Mouse (Mus musculus) forebrain, embryonic 11.5 days (tissue): ENCODE measurements around the gene Fgfr3. TPM values are rescaled to one million over a fixed set of nuclear protein-coding genes. Genes with fewer than 3 reads are reported as not detected.

ENCODE experiments used
- ATAC-seq: fragments of 200-750 bp; cut with Nextera tagmentation; replicated peaks from 2 replicates; pipeline ENCODE4 v1.8.0; 2017; ENCODE audit warnings: moderate TSS enrichment; ENCODE audit not compliant: low FRiP score
- DNase-seq: peaks from one replicate; pipeline ENCODE4 v3.0.0-alpha.2; 2017; ENCODE audit warnings: low spot score
- H3K27ac ChIP-seq: fragments of 300-500 bp; sonication (generic); 2 replicates; pipeline ENCODE4 v1.5.1; 2014; ENCODE audit warnings: low read depth, low read length
- H3K27me3 ChIP-seq: fragments of 300-500 bp; sonication (generic); 2 replicates; pipeline ENCODE4 v1.6.1; 2014; ENCODE audit warnings: mild to moderate bottlenecking, low read length, mixed read lengths; ENCODE audit not compliant: control insufficient read depth, insufficient read depth
- H3K36me3 ChIP-seq: fragments of 300-500 bp; sonication (generic); 2 replicates; pipeline ENCODE4 v1.6.1; 2014; ENCODE audit warnings: mild to moderate bottlenecking, low read length, moderate library complexity, mixed read lengths; ENCODE audit not compliant: control insufficient read depth, insufficient read depth
- H3K4me1 ChIP-seq: fragments of 300-500 bp; sonication (generic); replicated peaks from 2 replicates; pipeline ENCODE4 v1.6.1; 2014; ENCODE audit warnings: low read length, mixed read lengths; ENCODE audit not compliant: control insufficient read depth, insufficient read depth
- H3K4me2 ChIP-seq: fragments of 300-500 bp; sonication (generic); 2 replicates; pipeline ENCODE4 v1.6.1; 2014; ENCODE audit warnings: low read depth, mild to moderate bottlenecking, low read length, moderate library complexity, mixed read lengths; ENCODE audit not compliant: severe bottlenecking
- H3K4me3 ChIP-seq: fragments of 300-500 bp; sonication (generic); 2 replicates; pipeline ENCODE4 v1.5.1; 2014; ENCODE audit warnings: low read depth, low read length
- H3K9ac ChIP-seq: fragments of 300-500 bp; sonication (generic); 2 replicates; pipeline ENCODE4 v1.6.1; 2014; ENCODE audit warnings: low read length
- H3K9me3 ChIP-seq: fragments of 300-500 bp; sonication (generic); 2 replicates; pipeline ENCODE4 v1.6.1; 2016; ENCODE audit warnings: low read length, mixed read lengths; ENCODE audit not compliant: control insufficient read depth
- WGBS: fragments of 180-500 bp; shearing (Covaris S2); extraction: QIAGEN DNeasy Blood & Tissue Kit; methylation state at CpG from one replicate; pipeline ENCODE4 v1.1.7; 2014; 5-methylcytosine and 5-hydroxymethylcytosine counted together
- polyA plus RNA-seq: library from polyadenylated mRNA; unstranded; fragments of >200 nt; fragmentation: Nextera tagmentation; extraction: Ambion mirVana; gene quantifications from 2 replicates; pipeline ENCODE4 v1.2.1, GENCODE M21; 2014

Fgfr3 gene
- polyA plus RNA-seq, 1 experiment from 2014 or later = 105 TPM

DNA sequence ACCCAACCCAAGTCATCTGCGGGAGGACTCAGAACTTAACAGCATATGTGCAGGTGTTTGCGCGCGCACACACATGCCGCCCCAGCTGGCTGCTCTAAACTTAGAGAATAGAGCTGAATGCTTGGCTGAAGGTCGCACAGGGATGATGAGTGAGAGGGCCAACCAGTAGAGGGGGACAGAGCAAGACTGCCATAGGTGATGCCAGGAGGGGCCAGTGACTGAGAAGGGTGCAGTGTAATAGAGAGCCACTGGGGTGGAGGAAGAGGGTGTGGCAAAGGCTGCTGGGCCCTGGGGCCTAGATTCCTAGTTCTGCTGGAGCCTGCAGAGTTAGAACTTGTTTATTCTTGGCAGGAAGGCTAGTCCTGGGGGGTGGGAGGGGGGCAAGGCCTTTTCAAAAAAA lies 5.0 kb upstream of the Fgfr3 start:
- no peak overlapping the region for H3K9ac ChIP-seq
- ATAC-seq (no peak), DNase-seq (no peak)
- peaks cover 11% of the 10 kb centered on the region; the same call in 1 of the 2 replicates for H3K27me3 ChIP-seq
- H3K36me3 ChIP-seq = no peaks in the 10 kb centered on the region
- H3K27ac ChIP-seq = no peak overlapping the region
- H3K4me3 ChIP-seq = no peak overlapping the region
- 80% methylated on average over 6 of the region's 6 CpGs for WGBS
- H3K4me2 ChIP-seq = no peak overlapping the region
- peaks cover 13% of the 10 kb centered on the region for H3K4me1 ChIP-seq
- H3K9me3 ChIP-seq = no peaks in the 10 kb centered on the region

GRCm38 (mm10) chr5:33718460-33718859 lies 3.0 kb upstream of the Fgfr3 start:
- H3K36me3 ChIP-seq = no peaks in the 10 kb centered on the region
- no peak overlapping the region for H3K9ac ChIP-seq
- no peaks in the 10 kb centered on the region for H3K9me3 ChIP-seq
- no peak overlapping the region for H3K27ac ChIP-seq
- H3K4me1 ChIP-seq = peaks cover 13% of the 10 kb centered on the region
- ATAC-seq = no peak
- no peak overlapping the region for H3K4me3 ChIP-seq
- 78% methylated on average over 5 of the region's 5 CpGs for WGBS
- H3K27me3 ChIP-seq = peaks cover 17% of the 10 kb centered on the region
- no peak overlapping the region for H3K4me2 ChIP-seq
- no peak for DNase-seq

DNA sequence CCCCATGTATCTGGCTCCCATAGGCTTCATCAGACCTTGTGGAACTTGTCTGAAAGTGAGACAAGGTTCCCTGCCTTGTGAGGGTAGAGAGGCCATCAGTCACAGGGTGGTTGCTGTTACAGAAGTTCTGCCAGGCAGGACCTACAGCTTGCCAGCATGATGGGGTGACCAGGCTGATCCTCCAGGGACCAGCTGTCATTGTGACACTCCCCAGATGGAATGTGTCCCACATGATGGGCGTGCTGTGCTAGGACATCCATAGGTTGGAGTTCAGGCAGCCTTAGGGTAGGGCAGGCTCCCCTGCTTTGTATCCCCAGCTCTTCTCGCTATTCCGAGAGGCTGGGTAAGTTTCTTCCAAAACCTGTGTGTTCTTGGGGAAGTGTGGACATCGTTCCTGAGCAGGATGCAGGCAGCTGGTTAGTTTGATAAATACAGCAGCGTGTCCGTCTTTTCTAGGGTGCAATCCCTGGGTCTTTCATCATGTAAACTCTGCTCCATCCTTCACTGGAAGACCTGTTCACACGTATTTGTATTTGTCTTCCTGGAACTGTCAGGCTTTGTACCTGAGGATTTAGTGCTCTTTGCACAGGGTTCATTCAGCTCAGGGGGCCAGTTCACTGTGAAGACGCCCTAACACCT lies 503 bp upstream of the Fgfr3 start:
- 9% methylated on average over 8 of the region's 8 CpGs for WGBS
- ATAC-seq = 0 out of 2 replicates have a peak, but pooled peaks have one; percentile 1

DNA sequence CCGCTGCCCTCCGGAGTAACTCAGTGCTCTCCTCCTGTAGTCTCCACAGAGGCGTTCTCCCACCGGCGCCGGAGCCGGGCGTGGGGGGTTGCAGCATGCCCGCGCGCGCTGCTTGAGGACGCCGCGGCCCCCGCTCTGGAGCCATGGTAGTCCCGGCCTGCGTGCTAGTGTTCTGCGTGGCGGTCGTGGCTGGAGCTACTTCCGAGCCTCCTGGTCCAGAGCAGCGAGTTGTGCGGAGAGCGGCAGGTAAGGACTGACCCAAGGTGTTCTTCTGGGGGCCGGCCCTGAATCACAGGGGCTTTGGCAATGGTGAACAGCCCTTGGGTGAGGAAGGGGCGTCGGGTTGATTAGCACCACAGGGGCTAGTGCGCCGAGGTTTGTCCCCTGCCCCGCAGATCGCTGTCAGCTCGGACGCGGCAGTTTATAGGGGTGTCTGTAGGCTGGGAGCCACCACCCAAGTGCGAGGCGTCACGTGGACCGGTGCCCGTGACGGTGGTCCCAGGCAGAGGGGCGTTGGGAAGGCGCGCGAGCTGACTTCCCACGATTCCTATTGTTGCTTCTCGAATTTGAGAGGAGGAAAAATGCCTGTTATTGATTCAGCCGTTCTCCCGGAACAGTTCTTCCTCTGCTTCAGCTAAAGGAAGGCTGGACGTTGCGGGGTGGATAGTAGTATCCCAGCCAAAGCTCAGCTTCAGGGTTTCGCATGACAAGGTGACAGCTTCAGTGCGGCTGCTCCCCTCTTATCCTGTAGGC lies 968 bp downstream of the Fgfr3 start:
- H3K27me3 ChIP-seq = peaks cover 44% of the 10 kb centered on the region

More for the DNA sequence above, 503 bp upstream of the Fgfr3 start:
- Histone ChIP-seq H3K36me3 (no peaks in the 10 kb centered on the region; the same call in 1 of the 2 replicates), H3K4me1 (peaks cover 26% of the 10 kb centered on the region), H3K27ac (peak overlapping the region; percentile 53; the same call in 1 of the 2 replicates), H3K4me3 (peak overlapping the region; percentile 69), H3K4me2 (peak overlapping the region; percentile 84), H3K9me3 (no peaks in the 10 kb centered on the region), H3K27me3 (peaks cover 38% of the 10 kb centered on the region), H3K9ac (peak overlapping the region; percentile 93; the same call in 1 of the 2 replicates)
- peak; percentile 57 for DNase-seq

GRCm38 (mm10) chr5:33723019-33723640 lies 1.7 kb downstream of the Fgfr3 start:
- peak; percentile 22; the same call in 1 of the 2 replicates for ATAC-seq
- peak overlapping the region; percentile 75 for H3K27ac ChIP-seq

More for the DNA sequence above, 968 bp downstream of the Fgfr3 start:
- DNase-seq (peak; percentile 58), ATAC-seq (no peak; the same call in 1 of the 2 replicates)
- H3K4me2 ChIP-seq = peak overlapping the region; percentile 84
- H3K36me3 ChIP-seq = no peaks in the 10 kb centered on the region; the same call in 1 of the 2 replicates
- H3K9ac ChIP-seq = peak overlapping the region; percentile 93
- peaks cover 26% of the 10 kb centered on the region for H3K4me1 ChIP-seq
- under 1% methylated on average over 52 of the region's 53 CpGs for WGBS
- peak overlapping the region; percentile 69 for H3K4me3 ChIP-seq
- no peaks in the 10 kb centered on the region for H3K9me3 ChIP-seq
- H3K27ac ChIP-seq = peak overlapping the region; percentile 75

DNA sequence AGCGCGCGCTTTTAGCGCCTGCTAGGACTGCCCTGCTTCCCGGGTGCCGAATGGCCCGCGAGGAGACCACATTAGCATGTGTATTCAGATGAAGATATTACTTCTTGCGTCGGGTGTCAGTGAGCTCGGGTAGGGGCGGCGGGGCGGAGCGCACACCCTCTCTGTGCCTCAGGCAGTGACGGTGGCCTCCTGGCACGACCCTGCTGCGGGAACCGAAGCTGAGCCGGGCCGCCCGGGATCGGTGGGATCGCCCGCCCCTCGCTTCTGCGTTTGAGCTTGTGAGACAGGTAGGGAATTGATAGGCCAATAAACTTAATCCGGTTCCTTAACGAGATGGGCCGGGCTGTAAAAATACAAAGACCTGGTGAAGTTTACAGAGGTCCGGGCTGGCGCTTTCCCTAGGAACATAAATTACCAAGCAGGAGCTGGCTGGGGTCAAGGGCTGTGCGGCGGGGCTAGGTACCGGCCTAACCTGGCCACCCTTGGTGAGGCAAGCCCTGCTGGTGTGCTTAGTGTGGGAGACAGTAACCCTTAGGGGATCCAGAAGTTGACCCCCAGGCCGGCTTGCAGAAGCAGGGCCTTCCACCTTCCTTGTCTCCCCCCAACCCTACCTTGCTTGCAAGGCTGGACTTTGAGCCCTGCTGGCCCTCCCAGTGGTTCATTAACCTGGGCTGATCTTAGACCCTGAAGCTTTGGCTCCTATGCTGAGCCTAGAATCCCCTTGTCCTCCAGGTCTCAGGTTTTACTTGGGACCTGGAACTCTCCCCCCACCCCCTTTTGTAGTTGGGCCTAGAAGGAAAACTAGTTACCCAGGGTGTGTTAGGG lies 2.4 kb downstream of the Fgfr3 start:
- no peak for DNase-seq
- no peaks in the 10 kb centered on the region; the same call in 1 of the 2 replicates for H3K36me3 ChIP-seq
- peak overlapping the region; percentile 84 for H3K4me2 ChIP-seq
- H3K9ac ChIP-seq = peak overlapping the region; percentile 93
- H3K27ac ChIP-seq = peak overlapping the region; percentile 75; the same call in 1 of the 2 replicates
- 2% methylated on average over 36 of the region's 36 CpGs for WGBS
- no peaks in the 10 kb centered on the region for H3K9me3 ChIP-seq
- peak; percentile 43 for ATAC-seq
- H3K27me3 ChIP-seq = peaks cover 46% of the 10 kb centered on the region
- H3K4me1 ChIP-seq = peaks cover 26% of the 10 kb centered on the region
- H3K4me3 ChIP-seq = peak overlapping the region; percentile 69

More at GRCm38 (mm10) chr5:33723019-33723640, 1.7 kb downstream of the Fgfr3 start:
- peak overlapping the region; percentile 84 for H3K4me2 ChIP-seq
- WGBS = 1% methylated on average over 61 of the region's 61 CpGs
- no peaks in the 10 kb centered on the region; the same call in 1 of the 2 replicates for H3K36me3 ChIP-seq
- H3K9me3 ChIP-seq = no peaks in the 10 kb centered on the region
- peak overlapping the region; percentile 69 for H3K4me3 ChIP-seq
- H3K4me1 ChIP-seq = peaks cover 26% of the 10 kb centered on the region
- DNase-seq = peak; percentile 77
- peaks cover 46% of the 10 kb centered on the region for H3K27me3 ChIP-seq
- peak overlapping the region; percentile 93 for H3K9ac ChIP-seq

- Histone ChIP-seq H3K4me3 (0 out of 2 replicates have a peak overlapping the region, but pooled peaks have one; percentile 7), H3K4me1 (peaks cover 17% of the 10 kb centered on the region), H3K9me3 (no peaks in the 10 kb centered on the region), H3K27me3 (peaks cover 38% of the 10 kb centered on the region), H3K9ac (peak overlapping the region; percentile 27; the same call in 1 of the 2 replicates), H3K4me2 (peak overlapping the region; percentile 84), H3K36me3 (peaks cover 4% of the 10 kb centered on the region; the same call in 1 of the 2 replicates), H3K27ac (no peak overlapping the region)
- DNase-seq (no peak), ATAC-seq (no peak)
- 82% methylated on average over 7 of the region's 7 CpGs for WGBS
Measured at GRCm38 (mm10) chr5:33726081-33726647, 4.7 kb downstream of the Fgfr3 start.
